Mouse (Mus musculus) midbrain, embryonic 15.5 days (tissue): ENCODE measurements around the gene Lysmd2. TPM values are rescaled to one million over a fixed set of nuclear protein-coding genes. Genes with fewer than 3 reads are reported as not detected.
"Not testable (repeated sequence)": the region's sequence is repeated elsewhere in the genome, so short reads cannot be mapped to it uniquely, and the experiment has no call there.

ENCODE experiments used
- ATAC-seq: fragments of 200-750 bp; cut with Nextera tagmentation; replicated peaks from 2 replicates; pipeline ENCODE4 v1.8.0; 2017; ENCODE audit warnings: moderate TSS enrichment
- H3K27ac ChIP-seq: fragments of 300-500 bp; sonication (generic); 2 replicates; pipeline ENCODE4 v1.5.1; 2015; ENCODE audit warnings: mild to moderate bottlenecking, inconsistent platforms
- H3K27me3 ChIP-seq: fragments of 300-500 bp; sonication (generic); replicated peaks from 2 replicates; pipeline ENCODE4 v1.6.1; 2015; ENCODE audit warnings: inconsistent platforms
- H3K36me3 ChIP-seq: fragments of 300-500 bp; sonication (generic); replicated peaks from 2 replicates; pipeline ENCODE4 v1.6.1; 2015; ENCODE audit warnings: inconsistent platforms
- H3K4me1 ChIP-seq: fragments of 300-500 bp; sonication (generic); 2 replicates; pipeline ENCODE4 v1.6.1; 2015; ENCODE audit warnings: inconsistent platforms
- H3K4me2 ChIP-seq: fragments of 300-500 bp; sonication (generic); 2 replicates; pipeline ENCODE4 v1.6.1; 2015; ENCODE audit warnings: inconsistent platforms, mild to moderate bottlenecking, moderate library complexity
- H3K4me3 ChIP-seq: fragments of 300-500 bp; sonication (generic); 2 replicates; pipeline ENCODE4 v1.5.1; 2015; ENCODE audit warnings: mild to moderate bottlenecking, inconsistent platforms
- H3K9ac ChIP-seq: fragments of 300-500 bp; sonication (generic); 2 replicates; pipeline ENCODE4 v1.6.1; 2015; ENCODE audit warnings: mild to moderate bottlenecking, inconsistent platforms
- H3K9me3 ChIP-seq: fragments of 300-500 bp; sonication (generic); 2 replicates; pipeline ENCODE4 v1.6.1; 2016; ENCODE audit warnings: inconsistent platforms
- WGBS: fragments of 180-500 bp; shearing (Covaris S2); methylation state at CpG from one replicate; pipeline ENCODE4 v1.1.7; 2015; ENCODE audit warnings: mixed read lengths; 5-methylcytosine and 5-hydroxymethylcytosine counted together
- polyA plus RNA-seq: library from polyadenylated mRNA; unstranded; fragments of >200 nt; fragmentation: Nextera tagmentation; extraction: Ambion mirVana; gene quantifications from 2 replicates; pipeline ENCODE4 v1.2.1, GENCODE M21; 2015

The Lysmd2 gene
- polyA plus RNA-seq, 1 experiment from 2014 or later: 27.8 TPM

- ATAC-seq: peak; percentile 22
- H3K4me3 ChIP-seq: peak overlapping the region; percentile 74
- no peaks in the 10 kb centered on the region for H3K27me3 ChIP-seq
- peaks cover 13% of the 10 kb centered on the region for H3K4me1 ChIP-seq
- peak overlapping the region; percentile 86 for H3K27ac ChIP-seq
- H3K4me2 ChIP-seq: peak overlapping the region; percentile 48
- H3K9ac ChIP-seq: peak overlapping the region; percentile 80
- no peaks in the 10 kb centered on the region for H3K9me3 ChIP-seq
- WGBS: 12% methylated on average over 1 of the region's 1 CpGs
- peaks cover 11% of the 10 kb centered on the region for H3K36me3 ChIP-seq
Measured at GRCm38 (mm10) chr9:75609505-75609904, 16.0 kb upstream of the Lysmd2 start.

GRCm38 (mm10) chr9:75609965-75610364 is 15.6 kb upstream of the Lysmd2 start:
- Histone ChIP-seq H3K4me2 (peak overlapping the region; percentile 48), H3K36me3 (peaks cover 6% of the 10 kb centered on the region), H3K27me3 (no peaks in the 10 kb centered on the region), H3K9me3 (no peaks in the 10 kb centered on the region), H3K27ac (peak overlapping the region; percentile 86), H3K4me3 (peak overlapping the region; percentile 74), H3K4me1 (peaks cover 13% of the 10 kb centered on the region), H3K9ac (peak overlapping the region; percentile 80)
- 6% methylated on average over 16 of the region's 16 CpGs for whole genome bisulfite sequencing
- ATAC-seq: 0 out of 2 replicates have a peak, but pooled peaks have one; percentile 12

DNA sequence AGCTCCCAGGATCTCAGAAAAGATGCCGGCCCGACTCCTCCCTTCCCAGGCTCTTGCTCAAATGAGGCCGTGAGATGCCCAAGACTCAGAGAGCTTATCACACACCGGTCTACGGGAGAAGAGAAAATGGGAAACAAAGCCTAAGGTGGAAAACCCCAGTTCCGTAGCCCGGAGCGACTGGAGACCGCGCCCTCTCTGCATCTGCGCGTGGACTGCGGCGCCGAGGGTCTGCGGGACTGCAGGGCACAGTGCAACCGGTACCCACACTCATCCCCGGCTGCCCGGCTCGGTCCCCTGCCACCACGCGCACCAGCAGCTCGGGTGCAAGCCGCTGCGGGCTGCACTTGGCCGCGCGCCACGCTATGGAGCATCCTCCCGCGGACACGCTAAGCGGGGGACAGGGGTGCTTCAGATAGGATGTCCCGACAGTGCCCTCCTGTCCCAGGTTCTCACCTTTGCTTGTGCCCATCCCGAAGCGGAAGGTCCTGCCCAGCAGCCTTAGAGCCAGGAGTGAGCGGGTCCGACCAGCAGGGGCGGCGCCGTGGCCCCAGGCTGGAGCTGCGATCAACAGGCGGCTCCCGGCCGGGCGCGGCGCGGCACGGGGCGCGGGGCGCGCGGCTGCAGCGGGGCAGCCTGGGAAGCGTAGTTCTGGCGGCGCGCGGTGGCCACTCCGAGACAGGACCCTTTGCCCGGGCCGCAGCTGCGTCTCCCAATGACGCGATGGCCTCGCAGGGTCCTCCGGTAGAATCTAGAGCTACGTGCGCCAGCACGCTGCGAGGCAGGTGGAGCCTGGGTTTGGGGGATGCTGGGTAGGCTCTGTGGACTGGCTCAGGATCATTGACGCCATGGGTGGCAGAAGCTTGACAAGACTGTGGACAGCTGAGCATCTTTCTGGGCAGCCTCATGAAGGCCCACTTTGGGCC is 14.7 kb upstream of the Lysmd2 start, which contains the start of gene Tmod2:
Gene Tmod2 (minus strand): TSS at position 755 of the 923 bp plus-strand sequence.
- peak within 1 kb of the TSS; percentile 86 for H3K27ac ChIP-seq
- peak within 1 kb of the TSS; percentile 48 for H3K4me2 ChIP-seq
- peak; percentile 94 for ATAC-seq
- WGBS: under 1% methylated on average over 74 of the region's 74 CpGs
- H3K27me3 ChIP-seq: no peaks in the 10 kb centered on the region
- peak within 1 kb of the TSS; percentile 80 for H3K9ac ChIP-seq
- H3K9me3 ChIP-seq: no peaks in the 10 kb centered on the region
- H3K4me1 ChIP-seq: peaks cover 13% of the 10 kb centered on the region
- H3K4me3 ChIP-seq: peak within 1 kb of the TSS; percentile 74
- H3K36me3 ChIP-seq: no peaks in the 10 kb centered on the region

DNA sequence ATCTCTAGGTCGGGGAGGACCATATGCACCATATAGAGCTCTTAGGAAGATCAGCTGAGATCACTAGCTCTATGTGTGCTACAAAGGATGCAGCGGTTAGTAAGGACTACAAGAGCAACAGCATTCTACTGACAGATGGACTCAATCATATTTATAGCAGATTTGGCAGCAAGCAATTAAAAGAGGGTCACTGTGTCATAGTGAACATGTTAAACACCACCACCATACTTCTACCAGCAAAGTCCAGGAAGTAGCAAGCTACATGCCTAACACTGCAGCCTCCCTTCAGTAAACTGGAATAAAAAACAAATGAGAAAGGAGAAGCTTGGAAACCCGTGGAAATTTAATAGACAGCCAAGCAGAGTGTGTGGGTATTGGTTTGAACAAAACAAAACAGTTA is 9.0 kb upstream of the Lysmd2 start:
- H3K9ac ChIP-seq: no peak overlapping the region
- no peaks in the 10 kb centered on the region for H3K9me3 ChIP-seq
- H3K36me3 ChIP-seq: no peaks in the 10 kb centered on the region
- no peaks in the 10 kb centered on the region for H3K27me3 ChIP-seq
- no peak for ATAC-seq
- no peak overlapping the region for H3K4me2 ChIP-seq
- H3K4me1 ChIP-seq: no peaks in the 10 kb centered on the region
- no peak overlapping the region for H3K27ac ChIP-seq
- 75% methylated on average over 3 of the region's 3 CpGs for WGBS
- H3K4me3 ChIP-seq: no peak overlapping the region

GRCm38 (mm10) chr9:75618836-75619400 is 6.6 kb upstream of the Lysmd2 start:
- Histone ChIP-seq H3K27me3 (no peaks in the 10 kb centered on the region), H3K27ac (no peak overlapping the region), H3K36me3 (no peaks in the 10 kb centered on the region), H3K4me1 (no peaks in the 10 kb centered on the region), H3K9me3 (no peaks in the 10 kb centered on the region), H3K9ac (no peak overlapping the region), H3K4me2 (no peak overlapping the region), H3K4me3 (no peak overlapping the region)
- WGBS: 92% methylated on average over 6 of the region's 6 CpGs
- ATAC-seq: no peak

DNA sequence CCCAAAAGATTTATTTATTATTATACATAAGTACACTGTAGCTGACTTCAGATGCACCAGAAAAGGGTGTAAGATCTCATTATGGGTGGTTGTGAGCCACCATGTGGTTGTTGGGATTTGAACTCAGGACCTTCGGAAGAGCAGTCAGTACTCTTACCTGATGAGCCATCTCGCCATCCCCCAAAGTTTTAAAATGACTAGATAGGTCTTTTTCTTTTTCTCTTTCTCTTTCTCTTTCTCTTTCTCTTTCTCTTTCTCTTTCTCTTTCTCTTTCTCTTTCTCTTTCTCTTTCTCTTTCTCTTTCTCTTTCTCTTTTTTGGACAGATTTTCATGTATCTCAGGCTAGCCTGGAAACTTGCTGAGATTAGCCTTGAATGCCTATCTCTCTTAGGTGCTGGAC is 5.8 kb upstream of the Lysmd2 start:
- H3K4me3 ChIP-seq, H3K4me2 ChIP-seq: not testable (repeated sequence)
- 93% methylated on average over 2 of the region's 2 CpGs for WGBS

DNA sequence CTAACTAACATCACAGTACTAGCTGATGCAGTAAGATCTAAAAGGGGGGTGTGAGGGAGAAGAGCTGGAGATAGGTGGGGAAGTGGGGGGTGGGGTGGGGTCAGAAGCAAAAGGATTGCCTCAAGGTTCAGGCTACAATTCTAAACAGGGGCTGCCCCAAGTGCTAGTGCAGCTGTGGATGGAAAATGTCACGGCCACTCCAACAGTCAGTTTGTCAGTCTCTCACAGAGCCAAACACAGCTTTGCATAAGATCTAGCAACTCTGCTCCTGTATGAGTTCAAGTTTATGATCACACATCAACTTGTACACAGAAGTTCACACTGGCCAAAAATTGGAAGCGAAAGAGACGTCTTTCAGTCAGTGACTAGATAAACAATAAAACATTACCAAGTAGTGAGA is 4.1 kb upstream of the Lysmd2 start:
- no peaks in the 10 kb centered on the region for H3K36me3 ChIP-seq
- H3K9me3 ChIP-seq: no peaks in the 10 kb centered on the region
- no peak overlapping the region for H3K9ac ChIP-seq
- H3K4me2 ChIP-seq: no peak overlapping the region
- 88% methylated on average over 3 of the region's 3 CpGs for WGBS
- H3K27me3 ChIP-seq: no peaks in the 10 kb centered on the region
- H3K4me3 ChIP-seq: no peak overlapping the region
- H3K4me1 ChIP-seq: peaks cover 5% of the 10 kb centered on the region
- H3K27ac ChIP-seq: no peak overlapping the region
- ATAC-seq: no peak

More for the DNA sequence above, 5.8 kb upstream of the Lysmd2 start:
- not testable (repeated sequence) for H3K9me3 ChIP-seq, H3K27me3 ChIP-seq, H3K9ac ChIP-seq, H3K36me3 ChIP-seq, ATAC-seq, H3K27ac ChIP-seq, H3K4me1 ChIP-seq

DNA sequence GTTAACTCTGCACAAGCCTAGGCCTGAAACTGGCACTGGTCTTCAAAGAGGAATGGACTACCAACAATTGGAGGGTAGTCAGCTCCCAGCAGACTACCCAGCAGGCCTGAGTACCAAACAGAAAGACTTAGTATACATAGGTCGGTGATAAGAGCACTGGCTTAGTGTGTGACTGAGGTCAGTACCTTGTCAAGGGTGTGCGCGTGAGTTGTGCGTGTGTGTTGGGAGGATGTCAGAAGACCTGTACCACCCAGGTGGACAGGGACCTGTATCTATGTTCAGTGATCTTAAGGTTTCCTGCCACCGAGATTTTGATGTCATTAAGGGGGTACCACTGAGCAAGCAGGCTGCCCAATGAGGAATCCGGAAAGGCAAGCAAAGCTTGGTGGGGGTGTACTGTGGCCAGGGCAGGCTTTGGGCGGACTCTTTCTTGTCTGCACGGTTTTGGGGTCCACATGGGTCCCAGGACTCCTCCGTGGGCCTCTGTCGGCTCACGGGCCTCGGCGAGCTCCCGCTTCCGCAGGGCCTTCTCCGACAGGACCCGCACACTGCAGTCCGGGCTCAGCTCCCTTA is 472 bp upstream of the Lysmd2 start:
- peak overlapping the region; percentile 66 for H3K9ac ChIP-seq
- no peaks in the 10 kb centered on the region for H3K27me3 ChIP-seq
- H3K36me3 ChIP-seq: no peaks in the 10 kb centered on the region
- WGBS: 13% methylated on average over 18 of the region's 18 CpGs
- peak overlapping the region; percentile 69 for H3K4me3 ChIP-seq
- ATAC-seq: no peak; the same call in none of the 2 replicates
- H3K4me1 ChIP-seq: peaks cover 12% of the 10 kb centered on the region
- H3K27ac ChIP-seq: peak overlapping the region; percentile 96
- H3K9me3 ChIP-seq: no peaks in the 10 kb centered on the region
- peak overlapping the region; percentile 80 for H3K4me2 ChIP-seq

GRCm38 (mm10) chr9:75626308-75626604 is 715 bp downstream of the Lysmd2 start:
- Histone ChIP-seq H3K4me3 (peak overlapping the region; percentile 69), H3K36me3 (no peaks in the 10 kb centered on the region), H3K4me1 (peaks cover 12% of the 10 kb centered on the region), H3K9me3 (no peaks in the 10 kb centered on the region), H3K9ac (peak overlapping the region; percentile 66), H3K4me2 (peak overlapping the region; percentile 80), H3K27ac (peak overlapping the region; percentile 96), H3K27me3 (no peaks in the 10 kb centered on the region)
- WGBS: 1% methylated on average over 14 of the region's 14 CpGs
- no peak for ATAC-seq

DNA sequence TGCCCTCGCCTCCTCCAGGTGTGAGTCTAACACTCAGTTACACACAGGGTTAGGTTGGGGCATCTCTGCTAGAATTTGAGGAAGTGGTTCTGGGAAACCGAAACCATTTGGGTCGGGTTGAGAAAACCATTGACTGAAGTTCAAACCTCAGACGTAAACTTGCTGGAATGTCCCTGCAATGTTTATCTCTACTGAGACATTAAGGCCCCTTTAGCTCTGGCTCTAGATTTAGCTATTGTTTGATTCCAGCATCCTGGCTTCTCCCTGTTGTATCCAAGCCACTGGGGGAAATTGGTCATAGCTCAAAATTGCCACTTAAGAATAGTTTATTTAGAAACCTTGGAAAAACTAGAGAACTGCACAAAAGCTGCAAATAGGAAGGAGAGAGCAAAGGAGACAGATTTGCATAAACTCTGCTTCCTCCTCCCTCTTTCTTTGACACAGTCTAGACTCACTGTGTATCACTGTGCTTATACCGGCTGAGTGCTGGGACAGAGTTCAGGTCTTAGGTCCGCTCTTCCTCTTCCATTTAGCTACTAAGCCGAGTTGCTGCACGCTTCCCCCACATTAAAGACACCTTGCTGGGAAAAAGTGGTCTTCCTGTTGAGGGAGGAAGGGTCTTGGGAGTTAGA is 5.4 kb downstream of the Lysmd2 start:
- Histone ChIP-seq H3K4me1 (peaks cover 10% of the 10 kb centered on the region), H3K9ac (no peak overlapping the region), H3K27me3 (no peaks in the 10 kb centered on the region), H3K9me3 (no peaks in the 10 kb centered on the region), H3K4me2 (no peak overlapping the region), H3K36me3 (no peaks in the 10 kb centered on the region), H3K4me3 (no peak overlapping the region), H3K27ac (no peak overlapping the region)
- ATAC-seq: no peak
- 85% methylated on average over 8 of the region's 8 CpGs for WGBS

DNA sequence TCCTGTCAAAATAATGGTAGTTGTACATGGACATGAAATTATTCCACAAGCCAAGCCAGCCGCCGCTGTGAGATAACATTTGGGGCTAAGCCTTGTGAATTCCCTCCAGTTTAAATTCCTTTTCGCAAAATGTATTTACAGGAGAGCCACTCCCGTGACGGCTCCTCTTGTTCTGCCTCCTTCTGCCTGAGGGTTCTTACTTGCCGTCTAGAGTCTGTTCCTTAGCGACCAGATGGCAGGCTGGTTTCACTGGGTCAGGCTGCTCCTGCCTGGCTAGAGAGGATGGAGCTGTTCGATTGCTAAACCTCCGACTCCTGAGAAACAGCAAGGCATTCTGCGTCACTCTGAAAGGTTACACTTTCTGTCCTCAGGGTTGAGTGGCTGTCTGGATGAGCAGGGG is 6.6 kb downstream of the Lysmd2 start:
- Histone ChIP-seq H3K4me2 (no peak overlapping the region), H3K36me3 (0 out of 2 replicates have a peak, but pooled peaks cover under 1% of the 10 kb centered on the region), H3K27me3 (no peaks in the 10 kb centered on the region), H3K9me3 (no peaks in the 10 kb centered on the region), H3K4me1 (peaks cover 5% of the 10 kb centered on the region), H3K4me3 (no peak overlapping the region), H3K27ac (peak overlapping the region; percentile 40; the same call in 1 of the 2 replicates), H3K9ac (no peak overlapping the region)
- 0 out of 2 replicates have a peak, but pooled peaks have one; percentile 21 for ATAC-seq
- 50% methylated on average over 10 of the region's 10 CpGs for WGBS

GRCm38 (mm10) chr9:75632902-75633301 is 7.4 kb downstream of the Lysmd2 start:
- no peak; the same call in 1 of the 2 replicates for ATAC-seq
- Histone ChIP-seq H3K27me3 (no peaks in the 10 kb centered on the region), H3K36me3 (0 out of 2 replicates have a peak, but pooled peaks cover 2% of the 10 kb centered on the region), H3K4me1 (peaks cover 2% of the 10 kb centered on the region; the same call in 1 of the 2 replicates), H3K9me3 (no peaks in the 10 kb centered on the region), H3K27ac (no peak overlapping the region), H3K4me2 (no peak overlapping the region), H3K4me3 (no peak overlapping the region), H3K9ac (no peak overlapping the region)
- 19% methylated on average over 1 of the region's 1 CpGs for WGBS
